Mouse (Mus musculus) embryonic facial prominence, embryonic 14.5 days (tissue): ENCODE data around the gene Gm11099. TPM values are rescaled to one million over a fixed set of nuclear protein-coding genes. Genes with fewer than 3 reads are reported as not detected.
A peak's percentile ranks its signal among the peaks of the same experiment; 100 is the strongest.

Source experiments
- ATAC-seq: fragments of 200-750 bp; cut with Nextera tagmentation; 2 replicates; pipeline ENCODE4 v1.8.0; 2017; ENCODE audit warnings: low read depth, moderate number of reproducible peaks, moderate TSS enrichment
- DNase-seq: peaks from one replicate; pipeline ENCODE4 v3.0.0-alpha.2; 2015; ENCODE audit warnings: low spot score
- H3K27ac ChIP-seq: fragments of 300-500 bp; sonication (generic); replicated peaks from 2 replicates; pipeline ENCODE4 v1.5.1; 2014; ENCODE audit warnings: low read depth, mild to moderate bottlenecking, low read length, moderate library complexity
- H3K27me3 ChIP-seq: fragments of 300-500 bp; sonication (generic); replicated peaks from 2 replicates; pipeline ENCODE4 v1.6.1; 2014; ENCODE audit warnings: low read length; ENCODE audit not compliant: control insufficient read depth, insufficient read depth
- H3K36me3 ChIP-seq: fragments of 300-500 bp; sonication (generic); 2 replicates; pipeline ENCODE4 v1.6.1; 2014; ENCODE audit warnings: low read length, mixed read lengths; ENCODE audit not compliant: control insufficient read depth, insufficient read depth
- H3K4me1 ChIP-seq: fragments of 300-500 bp; sonication (generic); 2 replicates; pipeline ENCODE4 v1.6.1; 2014; ENCODE audit warnings: antibody characterized with exemption, low read length; ENCODE audit not compliant: control insufficient read depth, insufficient read depth
- H3K4me2 ChIP-seq: fragments of 300-500 bp; sonication (generic); 2 replicates; pipeline ENCODE4 v1.6.1; 2014; ENCODE audit warnings: low read depth, mild to moderate bottlenecking, low read length, moderate library complexity, mixed read lengths
- H3K4me3 ChIP-seq: fragments of 300-500 bp; sonication (generic); 2 replicates; pipeline ENCODE4 v1.5.1; 2014; ENCODE audit warnings: low read depth, mild to moderate bottlenecking, low read length
- H3K9ac ChIP-seq: fragments of 300-500 bp; sonication (generic); 2 replicates; pipeline ENCODE4 v1.6.1; 2014; ENCODE audit warnings: low read depth, mild to moderate bottlenecking, low read length, moderate library complexity, mixed read lengths
- H3K9me3 ChIP-seq: fragments of 300-500 bp; sonication (generic); 2 replicates; pipeline ENCODE4 v1.6.1; 2016; ENCODE audit warnings: low read length; ENCODE audit not compliant: control insufficient read depth
- WGBS: fragments of 180-500 bp; shearing (Covaris S2); extraction: QIAGEN DNeasy Blood & Tissue Kit; methylation state at CpG from one replicate; pipeline ENCODE4 v1.1.7; 2014; 5-methylcytosine and 5-hydroxymethylcytosine counted together
- polyA plus RNA-seq: library from polyadenylated mRNA; unstranded; fragments of >200 nt; fragmentation: Nextera tagmentation; extraction: Ambion mirVana; gene quantifications from 2 replicates; pipeline ENCODE4 v1.2.1, GENCODE M21; 2014

The Gm11099 gene
- not detected in 2 replicates for polyA plus RNA-seq

GRCm38 (mm10) chr2:58859134-58859533 lies at the start of gene Gm11099:
TSS of gene Gm11099 (plus strand) at chr2:58859434.
- DNase-seq (no peak), ATAC-seq (no peak)
- no peak within 1 kb of the TSS for H3K4me2 ChIP-seq
- WGBS = 86% methylated on average over 5 of the region's 5 CpGs
- H3K27ac ChIP-seq = no peak within 1 kb of the TSS
- H3K4me3 ChIP-seq = no peak within 1 kb of the TSS
- no peaks in the 10 kb centered on the region for H3K4me1 ChIP-seq
- H3K36me3 ChIP-seq = no peaks in the 10 kb centered on the region
- H3K9me3 ChIP-seq = no peaks in the 10 kb centered on the region
- no peak within 1 kb of the TSS for H3K9ac ChIP-seq
- H3K27me3 ChIP-seq = no peaks in the 10 kb centered on the region

- no peaks in the 10 kb centered on the region for H3K36me3 ChIP-seq
- H3K4me1 ChIP-seq = no peaks in the 10 kb centered on the region
- ATAC-seq (no peak), DNase-seq (no peak)
- H3K27me3 ChIP-seq = no peaks in the 10 kb centered on the region
- H3K9me3 ChIP-seq = no peaks in the 10 kb centered on the region
- 56% methylated on average over 2 of the region's 2 CpGs for WGBS
- no peak overlapping the region for H3K9ac ChIP-seq
- no peak overlapping the region for H3K4me2 ChIP-seq
- no peak overlapping the region for H3K4me3 ChIP-seq
- no peak overlapping the region for H3K27ac ChIP-seq
Measured at GRCm38 (mm10) chr2:58812941-58813340, 46.3 kb upstream of the Gm11099 start.

- Histone ChIP-seq H3K36me3 (no peaks in the 10 kb centered on the region), H3K4me1 (no peaks in the 10 kb centered on the region), H3K4me3 (no peak overlapping the region), H3K4me2 (no peak overlapping the region), H3K9me3 (no peaks in the 10 kb centered on the region), H3K27me3 (no peaks in the 10 kb centered on the region), H3K9ac (no peak overlapping the region), H3K27ac (no peak overlapping the region; the same call in 1 of the 2 replicates)
- peak; percentile 86 for ATAC-seq
- WGBS = 44% methylated on average over 3 of the region's 3 CpGs
- peak; percentile 86 for DNase-seq
Measured at GRCm38 (mm10) chr2:58828910-58829600, 30.2 kb upstream of the Gm11099 start.

GRCm38 (mm10) chr2:58829981-58830742 lies 29.1 kb upstream of the Gm11099 start:
- no peak overlapping the region for H3K4me2 ChIP-seq
- no peak overlapping the region for H3K9ac ChIP-seq
- H3K36me3 ChIP-seq = no peaks in the 10 kb centered on the region
- DNase-seq = peak; percentile 80
- H3K4me3 ChIP-seq = no peak overlapping the region
- peak; percentile 75 for ATAC-seq
- 0 out of 2 replicates have a peak overlapping the region, but pooled peaks have one; percentile 13 for H3K27ac ChIP-seq
- peaks cover 8% of the 10 kb centered on the region; the same call in 1 of the 2 replicates for H3K4me1 ChIP-seq
- H3K27me3 ChIP-seq = no peaks in the 10 kb centered on the region
- 43% methylated on average over 7 of the region's 7 CpGs for WGBS
- H3K9me3 ChIP-seq = no peaks in the 10 kb centered on the region

- 90% methylated on average over 20 of the region's 20 CpGs for WGBS
- ATAC-seq (no peak), DNase-seq (no peak)
- no peak overlapping the region for H3K9ac ChIP-seq
- H3K4me1 ChIP-seq = peaks cover 8% of the 10 kb centered on the region; the same call in 1 of the 2 replicates
- no peaks in the 10 kb centered on the region for H3K36me3 ChIP-seq
- H3K4me2 ChIP-seq = no peak overlapping the region
- no peak overlapping the region for H3K27ac ChIP-seq
- no peak overlapping the region for H3K4me3 ChIP-seq
- no peaks in the 10 kb centered on the region for H3K9me3 ChIP-seq
- no peaks in the 10 kb centered on the region for H3K27me3 ChIP-seq
Measured at GRCm38 (mm10) chr2:58832253-58832980, 26.8 kb upstream of the Gm11099 start.

- peaks cover 4% of the 10 kb centered on the region; the same call in 1 of the 2 replicates for H3K9me3 ChIP-seq
- WGBS = 74% methylated on average over 3 of the region's 3 CpGs
- no peaks in the 10 kb centered on the region for H3K27me3 ChIP-seq
- no peak overlapping the region for H3K4me3 ChIP-seq
- no peaks in the 10 kb centered on the region for H3K4me1 ChIP-seq
- no peak overlapping the region for H3K27ac ChIP-seq
- H3K4me2 ChIP-seq = no peak overlapping the region
- no peak for DNase-seq
- no peak for ATAC-seq
- no peak overlapping the region for H3K9ac ChIP-seq
- H3K36me3 ChIP-seq = no peaks in the 10 kb centered on the region
Measured at GRCm38 (mm10) chr2:58841021-58841420, 18.2 kb upstream of the Gm11099 start.

GRCm38 (mm10) chr2:58842443-58842842 lies 16.8 kb upstream of the Gm11099 start:
- ATAC-seq (peak; percentile 82; the same call in 1 of the 2 replicates), DNase-seq (no peak)
- Histone ChIP-seq H3K36me3 (no peaks in the 10 kb centered on the region), H3K27ac (no peak overlapping the region), H3K27me3 (no peaks in the 10 kb centered on the region), H3K4me1 (no peaks in the 10 kb centered on the region), H3K4me3 (no peak overlapping the region), H3K4me2 (no peak overlapping the region), H3K9me3 (peaks cover 4% of the 10 kb centered on the region; the same call in 1 of the 2 replicates), H3K9ac (no peak overlapping the region)
- 69% methylated on average over 4 of the region's 4 CpGs for WGBS

GRCm38 (mm10) chr2:58844499-58844898 lies 14.7 kb upstream of the Gm11099 start:
- peak; percentile 62; the same call in 1 of the 2 replicates for ATAC-seq
- Histone ChIP-seq H3K27me3 (no peaks in the 10 kb centered on the region), H3K27ac (no peak overlapping the region), H3K36me3 (no peaks in the 10 kb centered on the region), H3K4me1 (no peaks in the 10 kb centered on the region), H3K4me3 (no peak overlapping the region), H3K9me3 (peaks cover 4% of the 10 kb centered on the region; the same call in 1 of the 2 replicates), H3K9ac (no peak overlapping the region), H3K4me2 (no peak overlapping the region)
- 30% methylated on average over 10 of the region's 10 CpGs for WGBS
- peak; percentile 65 for DNase-seq
